Mouse (Mus musculus) intestine, embryonic 14.5 days (tissue): ENCODE results near the gene Gm10799. TPM values are rescaled to one million over a fixed set of nuclear protein-coding genes. Genes with fewer than 3 reads are reported as not detected.
A peak's percentile ranks its signal among the peaks of the same experiment; 100 is the strongest.

ENCODE experiments used
- ATAC-seq: fragments of 200-750 bp; cut with Nextera tagmentation; replicated peaks from 2 replicates; pipeline ENCODE4 v1.8.0; 2017; ENCODE audit warnings: low read depth, moderate number of reproducible peaks, moderate TSS enrichment, moderate library complexity; ENCODE audit not compliant: low FRiP score, low TSS enrichment
- DNase-seq: peaks from one replicate; pipeline ENCODE4 v3.0.0-alpha.2; 2018; ENCODE audit warnings: low spot score
- H3K27ac ChIP-seq: fragments of 300-500 bp; sonication (generic); 2 replicates; pipeline ENCODE4 v1.5.1; 2014; ENCODE audit warnings: low read depth, mild to moderate bottlenecking, control low read depth
- H3K27me3 ChIP-seq: fragments of 300-500 bp; sonication (generic); replicated peaks from 2 replicates; pipeline ENCODE4 v1.6.1; 2014; ENCODE audit warnings: low read length, control low read depth; ENCODE audit not compliant: control insufficient read depth, insufficient read depth
- H3K36me3 ChIP-seq: fragments of 300-500 bp; sonication (generic); 2 replicates; pipeline ENCODE4 v1.6.1; 2014; ENCODE audit warnings: low read length, control low read depth; ENCODE audit not compliant: control insufficient read depth, insufficient read depth
- H3K4me1 ChIP-seq: fragments of 300-500 bp; sonication (generic); replicated peaks from 2 replicates; pipeline ENCODE4 v1.6.1; 2014; ENCODE audit warnings: low read length, control low read depth, mixed read lengths; ENCODE audit not compliant: control insufficient read depth, insufficient read depth
- H3K4me2 ChIP-seq: fragments of 300-500 bp; sonication (generic); 2 replicates; pipeline ENCODE4 v1.6.1; 2014; ENCODE audit warnings: low read length
- H3K4me3 ChIP-seq: fragments of 300-500 bp; sonication (generic); 2 replicates; pipeline ENCODE4 v1.5.1; 2014; ENCODE audit warnings: low read depth, low read length, control low read depth, mixed read lengths
- H3K9ac ChIP-seq: fragments of 300-500 bp; sonication (generic); 2 replicates; pipeline ENCODE4 v1.6.1; 2014; ENCODE audit warnings: mild to moderate bottlenecking, low read length
- H3K9me3 ChIP-seq: fragments of 300-500 bp; sonication (generic); 2 replicates; pipeline ENCODE4 v1.6.1; 2016; ENCODE audit warnings: low read length, control low read depth; ENCODE audit not compliant: control insufficient read depth
- WGBS: fragments of 180-500 bp; shearing (Covaris S2); extraction: QIAGEN DNeasy Blood & Tissue Kit; methylation state at CpG from one replicate; pipeline ENCODE4 v1.1.7; 2014; 5-methylcytosine and 5-hydroxymethylcytosine counted together
- polyA plus RNA-seq: library from polyadenylated mRNA; unstranded; fragments of >200 nt; fragmentation: Nextera tagmentation; extraction: Ambion mirVana; gene quantifications from 2 replicates; pipeline ENCODE4 v1.2.1, GENCODE M21; 2014

The Gm10799 gene
- polyA plus RNA-seq, 1 experiment from 2014 or later = not detected

DNA sequence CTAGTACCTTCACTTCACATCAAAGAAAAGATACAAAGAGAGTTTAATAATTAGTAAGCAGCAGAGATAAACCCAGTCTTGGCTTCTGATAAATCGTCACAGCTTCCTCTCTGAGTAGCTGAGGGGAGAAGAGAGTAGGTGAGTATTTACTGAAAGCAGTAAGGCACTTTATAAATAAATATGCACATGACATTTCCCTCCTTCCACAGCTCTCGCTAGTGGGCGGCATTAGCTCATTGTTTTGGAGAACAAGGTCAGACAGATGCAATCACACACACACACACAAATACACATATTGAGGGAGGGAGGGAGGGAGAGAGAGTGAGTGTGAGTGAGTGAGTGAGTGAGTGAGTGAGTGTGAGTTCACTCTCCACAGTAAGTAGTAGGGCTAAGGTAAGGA lies 32.0 kb downstream of the Gm10799 start:
- DNase-seq (no peak), ATAC-seq (no peak)
- H3K4me2 ChIP-seq = no peak overlapping the region
- H3K27me3 ChIP-seq = no peaks in the 10 kb centered on the region
- no peaks in the 10 kb centered on the region; the same call in 1 of the 2 replicates for H3K4me1 ChIP-seq
- H3K4me3 ChIP-seq = no peak overlapping the region
- peaks cover 68% of the 10 kb centered on the region for H3K36me3 ChIP-seq
- 64% methylated on average over 3 of the region's 3 CpGs for WGBS
- no peak overlapping the region for H3K27ac ChIP-seq
- no peak overlapping the region for H3K9ac ChIP-seq
- H3K9me3 ChIP-seq = no peaks in the 10 kb centered on the region

DNA sequence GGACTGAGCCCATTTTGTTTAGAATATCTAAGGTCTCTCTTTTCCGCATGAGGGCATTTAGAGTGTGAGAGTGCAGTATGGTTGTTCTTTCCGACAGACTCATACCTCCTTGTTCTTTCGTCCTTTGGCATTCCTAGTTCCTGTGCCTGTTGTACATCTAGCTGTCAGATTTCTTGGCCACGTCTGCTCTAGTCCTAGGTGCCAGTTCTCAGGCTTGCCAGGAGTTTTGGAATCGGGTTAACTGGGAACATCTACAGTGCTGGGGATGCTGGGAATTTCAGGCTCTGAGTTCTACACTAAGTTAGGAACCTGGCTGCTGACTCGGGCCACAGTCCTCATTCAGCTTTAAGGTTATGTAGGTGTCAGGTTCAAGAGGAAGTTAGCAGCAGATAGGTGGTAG lies 32.8 kb downstream of the Gm10799 start:
- Histone ChIP-seq H3K27ac (no peak overlapping the region), H3K9me3 (no peaks in the 10 kb centered on the region), H3K9ac (no peak overlapping the region), H3K4me1 (no peaks in the 10 kb centered on the region; the same call in 1 of the 2 replicates), H3K4me2 (no peak overlapping the region), H3K4me3 (no peak overlapping the region), H3K36me3 (peaks cover 69% of the 10 kb centered on the region), H3K27me3 (no peaks in the 10 kb centered on the region)
- WGBS = 79% methylated on average over 6 of the region's 6 CpGs
- DNase-seq (no peak), ATAC-seq (no peak)

DNA sequence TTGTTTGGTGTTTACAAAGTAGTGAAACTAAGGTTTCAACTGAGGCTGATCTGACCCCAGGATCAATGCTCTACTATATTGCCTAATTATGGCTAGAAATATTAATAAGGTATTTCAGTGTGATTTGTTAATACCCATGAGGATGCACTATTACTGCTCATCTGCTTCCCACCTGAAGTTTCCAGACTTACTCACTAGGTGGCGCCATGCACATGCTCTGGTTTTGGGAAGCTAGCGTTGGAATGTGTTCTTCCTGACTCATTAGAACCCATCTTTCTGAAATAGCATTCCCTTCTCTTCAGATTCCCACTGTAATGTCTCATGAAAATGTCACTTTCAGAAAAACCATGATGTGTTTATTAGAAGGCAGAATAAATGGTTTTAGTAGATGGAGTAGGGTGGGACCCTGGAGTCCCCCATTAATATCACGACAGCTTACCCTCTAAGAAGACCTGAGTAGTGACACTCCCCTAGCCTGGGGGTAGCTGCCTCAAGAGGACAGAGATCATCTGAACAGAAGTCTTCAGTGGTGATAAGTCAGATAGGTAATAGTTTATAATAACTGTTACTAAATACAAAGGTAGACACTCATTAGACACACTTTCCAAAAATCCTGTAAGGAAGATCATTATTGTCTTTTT lies 33.4 kb downstream of the Gm10799 start:
- no peak overlapping the region for H3K4me3 ChIP-seq
- no peak; the same call in 1 of the 2 replicates for ATAC-seq
- no peak overlapping the region for H3K27ac ChIP-seq
- H3K4me2 ChIP-seq = no peak overlapping the region
- H3K36me3 ChIP-seq = peaks cover 62% of the 10 kb centered on the region
- no peaks in the 10 kb centered on the region for H3K9me3 ChIP-seq
- 30% methylated on average over 3 of the region's 3 CpGs for WGBS
- DNase-seq = peak; percentile 77
- H3K4me1 ChIP-seq = peaks cover under 1% of the 10 kb centered on the region; the same call in 1 of the 2 replicates
- no peaks in the 10 kb centered on the region for H3K27me3 ChIP-seq
- H3K9ac ChIP-seq = no peak overlapping the region

DNA sequence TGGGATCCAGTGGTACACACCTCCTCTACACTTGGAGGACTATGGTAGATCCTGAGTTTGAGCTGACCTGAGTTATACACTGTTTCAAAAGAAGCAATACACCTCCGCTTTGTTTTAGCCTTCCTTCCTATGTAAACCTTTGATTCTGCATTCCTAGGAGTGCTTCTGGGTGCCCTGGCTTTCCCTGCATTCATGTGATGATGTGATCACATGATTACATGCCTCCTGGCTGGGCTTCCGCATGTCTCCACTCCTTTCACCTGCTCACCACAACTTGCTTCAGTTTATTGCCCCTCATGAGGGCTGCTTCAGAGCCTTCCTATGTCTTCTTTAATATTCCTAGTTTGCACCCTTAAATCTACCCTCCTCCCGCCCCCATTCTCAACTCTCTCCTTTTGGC lies 36.3 kb downstream of the Gm10799 start:
- H3K27me3 ChIP-seq = no peaks in the 10 kb centered on the region
- no peak overlapping the region for H3K27ac ChIP-seq
- peaks cover 12% of the 10 kb centered on the region for H3K4me1 ChIP-seq
- no peak overlapping the region for H3K9ac ChIP-seq
- 85% methylated on average over 3 of the region's 3 CpGs for WGBS
- ATAC-seq = no peak
- no peak for DNase-seq
- peaks cover 44% of the 10 kb centered on the region for H3K36me3 ChIP-seq
- H3K4me2 ChIP-seq = no peak overlapping the region
- no peak overlapping the region for H3K4me3 ChIP-seq
- no peaks in the 10 kb centered on the region for H3K9me3 ChIP-seq

DNA sequence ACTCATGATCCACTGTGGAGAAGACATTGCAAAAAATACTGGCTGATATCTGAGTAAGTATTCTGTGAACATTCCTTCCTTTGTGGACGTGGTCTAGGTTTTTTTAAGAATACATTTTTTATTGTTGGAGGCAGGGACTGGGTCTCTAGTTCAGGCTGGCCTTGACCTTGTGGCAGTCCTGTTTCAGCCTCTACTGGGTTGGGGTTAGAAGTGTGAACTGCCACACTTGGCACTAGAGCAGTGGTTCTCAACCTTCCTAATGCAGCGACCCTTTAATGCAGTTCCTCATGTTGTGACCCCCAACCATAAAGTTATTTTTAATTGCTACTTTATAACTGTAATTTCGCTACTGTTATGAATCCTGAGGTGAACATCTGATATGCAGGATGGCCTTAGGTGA lies 38.0 kb downstream of the Gm10799 start:
- ATAC-seq = no peak
- Histone ChIP-seq H3K4me2 (no peak overlapping the region), H3K4me3 (no peak overlapping the region), H3K27ac (no peak overlapping the region), H3K27me3 (no peaks in the 10 kb centered on the region), H3K9me3 (no peaks in the 10 kb centered on the region), H3K36me3 (peaks cover 28% of the 10 kb centered on the region), H3K9ac (no peak overlapping the region), H3K4me1 (peaks cover 12% of the 10 kb centered on the region)
- WGBS = 80% methylated on average over 3 of the region's 3 CpGs
- DNase-seq = no peak

DNA sequence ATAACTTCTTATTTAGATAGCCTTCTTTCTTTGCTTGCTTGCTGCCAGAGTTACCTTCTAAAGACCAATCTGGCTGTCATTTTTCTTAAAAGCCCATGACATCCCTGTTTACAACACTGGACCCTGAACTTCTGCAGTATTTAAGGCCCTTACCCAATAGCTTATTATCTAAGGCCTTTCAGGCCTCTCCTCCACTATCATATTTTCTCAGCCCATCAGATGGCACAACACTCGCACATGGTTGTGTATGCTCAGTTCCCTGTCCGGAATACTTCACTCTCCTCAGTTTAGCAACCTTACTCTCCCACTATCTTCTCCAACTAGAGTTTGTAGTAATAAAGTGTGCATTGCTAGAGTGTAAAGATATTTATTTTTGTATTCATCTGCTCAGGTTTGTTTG lies 39.3 kb downstream of the Gm10799 start:
- Histone ChIP-seq H3K4me2 (peak overlapping the region; percentile 58), H3K4me3 (peak overlapping the region; percentile 65), H3K9ac (peak overlapping the region; percentile 73; the same call in 1 of the 2 replicates), H3K9me3 (no peaks in the 10 kb centered on the region), H3K4me1 (peaks cover 12% of the 10 kb centered on the region), H3K36me3 (peaks cover 20% of the 10 kb centered on the region), H3K27me3 (no peaks in the 10 kb centered on the region), H3K27ac (no peak overlapping the region)
- 65% methylated on average over 2 of the region's 2 CpGs for WGBS
- no peak for DNase-seq
- ATAC-seq = no peak

DNA sequence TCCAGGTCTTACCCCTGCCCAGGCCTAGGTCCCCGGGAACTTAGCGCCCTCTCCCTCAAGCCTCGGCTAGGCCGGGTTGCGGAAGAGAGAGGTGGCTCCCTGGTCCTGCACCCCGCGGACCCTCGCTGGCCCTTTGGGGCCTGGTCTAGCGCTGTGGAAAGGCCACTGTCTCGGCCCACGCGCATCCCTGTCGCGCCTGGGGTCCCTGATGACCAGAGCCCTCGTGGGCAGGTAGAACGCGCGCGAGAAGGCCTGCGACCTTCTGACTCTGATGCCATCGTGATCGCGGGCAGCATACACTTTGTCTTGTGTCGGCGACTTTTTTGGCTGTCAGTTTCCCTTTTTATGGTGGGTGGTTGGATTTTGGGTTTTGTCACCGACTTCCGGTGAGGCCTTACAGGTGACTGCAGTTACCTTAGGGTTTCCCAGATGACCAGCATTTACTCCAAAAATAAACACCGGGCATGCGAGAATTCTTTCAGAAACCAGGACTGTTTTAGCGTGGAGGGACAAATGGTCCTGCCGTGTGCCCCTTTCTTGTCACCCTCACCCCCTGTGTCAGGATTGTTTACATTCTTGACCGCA lies 40.1 kb downstream of the Gm10799 start, which contains the start of gene 4931422A03Rik:
4931422A03Rik (minus strand) TSS at position 223 of the 585 bp plus-strand sequence.
- H3K4me1 ChIP-seq = peaks cover 12% of the 10 kb centered on the region
- H3K27me3 ChIP-seq = no peaks in the 10 kb centered on the region
- H3K4me2 ChIP-seq = peak within 1 kb of the TSS; percentile 58
- DNase-seq (peak; percentile 54), ATAC-seq (peak; percentile 69)
- peak within 1 kb of the TSS; percentile 3; the same call in 1 of the 2 replicates for H3K27ac ChIP-seq
- H3K9me3 ChIP-seq = no peaks in the 10 kb centered on the region
- H3K9ac ChIP-seq = peak within 1 kb of the TSS; percentile 73
- H3K36me3 ChIP-seq = peaks cover 13% of the 10 kb centered on the region; the same call in 1 of the 2 replicates
- peak within 1 kb of the TSS; percentile 65 for H3K4me3 ChIP-seq
- WGBS = under 1% methylated on average over 31 of the region's 32 CpGs

DNA sequence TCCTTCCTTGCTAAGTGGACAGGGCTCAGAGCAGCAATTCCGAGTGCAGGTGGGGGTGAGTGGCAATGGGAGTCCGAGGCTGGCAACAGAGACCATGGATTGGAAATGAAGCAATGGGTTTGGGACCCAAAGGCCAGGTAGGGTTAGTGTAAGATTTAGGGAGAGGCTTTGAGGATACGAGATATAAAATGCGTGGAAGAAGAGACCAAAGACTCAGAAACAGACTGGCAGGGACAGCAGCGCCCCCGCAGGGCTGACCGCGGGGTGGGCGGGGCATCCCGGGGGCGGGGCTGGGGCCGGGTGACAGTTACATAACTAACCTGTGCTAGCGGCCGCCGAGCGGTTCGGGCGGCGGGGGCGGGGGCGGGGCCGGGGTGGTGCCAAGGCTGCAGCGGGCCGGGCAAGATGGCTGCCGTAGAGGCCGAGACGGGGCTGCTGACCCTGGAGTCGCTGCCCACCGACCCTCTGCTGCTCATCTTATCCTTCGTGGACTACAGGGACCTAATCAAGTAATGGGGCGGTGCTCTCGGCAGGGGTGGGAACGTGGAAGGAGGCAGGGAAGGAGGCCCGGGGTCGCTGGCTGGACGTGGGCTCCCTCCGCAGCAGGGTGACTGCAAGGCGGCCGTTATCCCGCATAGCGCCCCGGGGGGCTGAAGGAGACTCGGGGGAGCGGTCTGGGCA lies 40.8 kb downstream of the Gm10799 start, which contains the start of gene Fbxo3:
Fbxo3 (plus strand) TSS at position 264 of the 681 bp plus-strand sequence.
- DNase-seq = peak; percentile 94
- WGBS = under 1% methylated on average over 41 of the region's 44 CpGs
- no peaks in the 10 kb centered on the region for H3K9me3 ChIP-seq
- peak within 1 kb of the TSS; percentile 58 for H3K4me2 ChIP-seq
- H3K4me1 ChIP-seq = peaks cover 12% of the 10 kb centered on the region
- H3K27ac ChIP-seq = peak within 1 kb of the TSS; percentile 3; the same call in 1 of the 2 replicates
- peaks cover 12% of the 10 kb centered on the region; the same call in 1 of the 2 replicates for H3K36me3 ChIP-seq
- peak; percentile 97 for ATAC-seq
- H3K4me3 ChIP-seq = peak within 1 kb of the TSS; percentile 65
- H3K27me3 ChIP-seq = no peaks in the 10 kb centered on the region
- peak within 1 kb of the TSS; percentile 73 for H3K9ac ChIP-seq
